Mouse (Mus musculus): ENCODE measurements at regions not wholly inside any gene's neighbourhood (a gene's known extent, or its start where the extent isn't known, plus 50 kb on each side); places are given as distances from the start of the nearest gene placed in this dataset.

DNA sequence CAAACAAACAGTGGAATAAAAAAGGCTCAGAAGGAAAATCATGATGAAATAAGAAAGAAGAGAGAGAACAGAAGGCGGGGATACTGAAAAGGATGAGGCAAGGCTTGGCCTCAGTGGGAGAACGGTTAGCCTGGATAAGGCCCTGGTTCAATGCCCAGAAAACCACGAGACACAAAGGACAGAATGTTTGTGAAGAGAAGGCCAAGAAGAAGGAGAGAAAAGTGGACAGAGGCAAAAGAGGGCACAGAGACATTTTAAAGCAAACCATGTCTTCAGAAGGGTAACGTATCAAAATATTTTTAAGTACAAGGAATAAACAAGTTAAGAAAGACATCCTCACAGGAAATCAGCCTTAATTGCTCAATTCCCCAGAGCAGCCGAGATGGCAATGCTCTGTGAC lies 78.6 kb downstream of the Cdca7 start:
- TF ChIP-seq POLR2A (IDR thresholded peaks at IDR 0.05; ENCODE audit: insufficient read depth, low read depth, low read length) (no peak), CTCF (IDR thresholded peaks at IDR 0.05) (no peak), EP300 (IDR thresholded peaks at IDR 0.05; ENCODE audit: insufficient read depth, low read depth, low read length) (no peak)
